ENCODE assay signal across 8 mouse cellular contexts in genomic region chr7:127876041-127876466, GRCm38 (mm10). TPM values are rescaled to one million over a fixed set of nuclear protein-coding genes. Genes with fewer than 3 reads are reported as not detected.
DNase-seq lines count a peak whose midpoint lies in the region; ATAC-seq and TF ChIP-seq lines count a peak whose summit lies in the region.

Gene Zfp646 (plus strand): TSS chr7:127876221.

- H3K27ac ChIP-seq in forebrain, embryonic 11.5 days (ENCODE audit: low read depth, low read length): peak within 1 kb of the TSS; percentile 97
- peak within 1 kb of the TSS; percentile 97 for H3K27ac ChIP-seq in heart, postnatal 0 days (ENCODE audit: low read depth)
- H3K27ac ChIP-seq in liver, embryonic 14.5 days: peak within 1 kb of the TSS; percentile 83
- H3K27ac ChIP-seq in testis, adult 2 months (ENCODE audit: control insufficient read depth, insufficient read depth, low read depth, low read length): peak within 1 kb of the TSS; percentile 99

- no peaks in the 10 kb centered on the region for H3K9me3 ChIP-seq in forebrain, embryonic 11.5 days (ENCODE audit: control insufficient read depth, low read length)
- no peaks in the 10 kb centered on the region for H3K9me3 ChIP-seq in heart, postnatal 0 days (replicated peaks; ENCODE audit: control insufficient read depth, low read length)
- peaks cover 22% of the 10 kb centered on the region for H3K9me3 ChIP-seq in liver, embryonic 14.5 days (ENCODE audit: control insufficient read depth, low read length)

- 0% methylated on average over 41 of the region's 41 CpGs for WGBS in forebrain, embryonic 11.5 days
- WGBS in heart, postnatal 0 days: under 1% methylated on average over 40 of the region's 41 CpGs
- under 1% methylated on average over 41 of the region's 41 CpGs for WGBS in liver, embryonic 14.5 days (ENCODE audit: insufficient replicate concordance)

- H3K4me3 ChIP-seq in forebrain, embryonic 11.5 days (ENCODE audit: low read depth, low read length): peak within 1 kb of the TSS; percentile 95
- H3K4me3 ChIP-seq in heart, postnatal 0 days (ENCODE audit: low read depth, low read length): peak within 1 kb of the TSS; percentile 91
- H3K4me3 ChIP-seq in liver, embryonic 14.5 days (ENCODE audit: insufficient read depth in 1 of 2, low read depth in 2 of 2, low read length in 2 of 2): peak within 1 kb of the TSS; percentile 87 to 90
- peak within 1 kb of the TSS; percentile 100 for H3K4me3 ChIP-seq in testis, adult 2 months (ENCODE audit: control insufficient read depth, low read depth, low read length)

- peaks cover 13% of the 10 kb centered on the region; the same call in 1 of the 2 replicates for H3K4me1 ChIP-seq in forebrain, embryonic 11.5 days (replicated peaks; ENCODE audit: control insufficient read depth, insufficient read depth, low read length)
- peaks cover 10% of the 10 kb centered on the region for H3K4me1 ChIP-seq in heart, postnatal 0 days (ENCODE audit: control insufficient read depth, insufficient read depth)
- H3K4me1 ChIP-seq in liver, embryonic 14.5 days (replicated peaks; ENCODE audit: control insufficient read depth in 2 of 2, insufficient read depth in 2 of 2, low read length in 1 of 2): peaks cover 13 to 17% of the 10 kb centered on the region in 2 experiments
- H3K4me1 ChIP-seq in testis, adult 2 months (ENCODE audit: control insufficient read depth, insufficient read depth, low read length): peaks cover 6% of the 10 kb centered on the region

- peak; percentile 86 for ATAC-seq in forebrain, embryonic 11.5 days (replicated peaks; ENCODE audit: low FRiP score)
- ATAC-seq in heart, postnatal 0 days (ENCODE audit: insufficient read depth, low read depth): peak; percentile 87
- peak; percentile 83 for ATAC-seq in liver, embryonic 14.5 days (ENCODE audit: insufficient read depth)

- no peak for TF ChIP-seq CTCF in heart, postnatal 0 days (IDR thresholded peaks at IDR 0.05; ENCODE audit: low read depth)
- no peak for TF ChIP-seq CTCF in liver, embryonic 14.5 days (IDR thresholded peaks at IDR 0.05; ENCODE audit: low read depth)
- no peak for TF ChIP-seq CTCF in testis, adult 2 months (IDR thresholded peaks at IDR 0.05; ENCODE audit: control insufficient read depth, insufficient read depth, insufficient replicate concordance, low read depth, low read length)

- H3K4me2 ChIP-seq in forebrain, embryonic 11.5 days (ENCODE audit: low read depth, low read length, severe bottlenecking): peak within 1 kb of the TSS; percentile 87
- peak within 1 kb of the TSS; percentile 94 for H3K4me2 ChIP-seq in heart, postnatal 0 days (ENCODE audit: low read depth, low read length)
- peak within 1 kb of the TSS; percentile 98 for H3K4me2 ChIP-seq in liver, embryonic 14.5 days (ENCODE audit: low read depth)

- DNase-seq in B cell, adult 2 months: peak; percentile 73 to 80
- DNase-seq in adrenal gland, postnatal 10 days: peak; percentile 88
- DNase-seq in forebrain, embryonic 11.5 days (ENCODE audit: low spot score): peak; percentile 95
- peak; percentile 83 for DNase-seq in heart, postnatal 0 days (ENCODE audit: low spot score)
- peak; percentile 74 to 84 for DNase-seq in kidney, postnatal 36 days
- peak; percentile 73 to 77 (median 73) for DNase-seq in liver, embryonic 14.5 days (ENCODE audit: low read depth in 3 of 3, low spot score in 3 of 3)
- DNase-seq in neural tube, embryonic 10.5 days (ENCODE audit: extremely low spot score, low spot score): peak; percentile 93

- peak within 1 kb of the TSS; percentile 93 for H3K9ac ChIP-seq in forebrain, embryonic 11.5 days (ENCODE audit: low read length)
- H3K9ac ChIP-seq in heart, postnatal 0 days (replicated peaks; ENCODE audit: low read depth, low read length): peak within 1 kb of the TSS; percentile 88
- peak within 1 kb of the TSS; percentile 88 for H3K9ac ChIP-seq in liver, embryonic 14.5 days (replicated peaks)

- no peak; the same call in 1 of the 2 replicates for TF ChIP-seq EP300 in heart, postnatal 0 days (IDR thresholded peaks at IDR 0.05; ENCODE audit: low read depth)
- TF ChIP-seq EP300 in liver, embryonic 14.5 days (IDR thresholded peaks at IDR 0.05; ENCODE audit: low read depth): no peak

- H3K36me3 ChIP-seq in forebrain, embryonic 11.5 days (ENCODE audit: control insufficient read depth, insufficient read depth, low read length): peaks cover 18% of the 10 kb centered on the region
- peaks cover 29% of the 10 kb centered on the region for H3K36me3 ChIP-seq in heart, postnatal 0 days (replicated peaks; ENCODE audit: control insufficient read depth, insufficient read depth, low read length)
- H3K36me3 ChIP-seq in liver, embryonic 14.5 days (replicated peaks; ENCODE audit: control insufficient read depth, insufficient read depth, low read depth): peaks cover 29% of the 10 kb centered on the region
- peaks cover 3% of the 10 kb centered on the region for H3K36me3 ChIP-seq in testis, adult 2 months (ENCODE audit: control insufficient read depth, insufficient read depth, low read length)

- no peak for TF ChIP-seq POLR2A in testis, adult 2 months (IDR thresholded peaks at IDR 0.05; ENCODE audit: control insufficient read depth, low read depth, low read length)

- no peaks in the 10 kb centered on the region for H3K27me3 ChIP-seq in forebrain, embryonic 11.5 days (ENCODE audit: control insufficient read depth, insufficient read depth, low read length)
- no peaks in the 10 kb centered on the region for H3K27me3 ChIP-seq in heart, postnatal 0 days (ENCODE audit: control insufficient read depth, insufficient read depth, low read length)
- H3K27me3 ChIP-seq in liver, embryonic 14.5 days (ENCODE audit: control insufficient read depth, insufficient read depth, low read length): peaks cover 2% of the 10 kb centered on the region; the same call in 1 of the 2 replicates
- no peaks in the 10 kb centered on the region for H3K27me3 ChIP-seq in testis, adult 2 months (ENCODE audit: control insufficient read depth, insufficient read depth, low read length)

RNA-seq across cellular contexts. Expression of gene Zfp646, which starts in this region (rescaled TPM):
- 10 to 100 TPM; 29.8 to 35.6 TPM for total RNA-seq in adrenal gland, postnatal 10 days (2021)
- 26.2 and 26.8 TPM in 2 replicates for polyA plus RNA-seq in forebrain, embryonic 11.5 days (2014; fragmentation: Nextera tagmentation; extraction: Ambion mirVana)
- 19.5 and 25.4 TPM in 2 replicates for total RNA-seq in heart, postnatal 0 days (2014; rRNA removed; ENCODE audit: low replicate concordance)
- polyA plus RNA-seq in heart, postnatal 0 days (2015; fragmentation: Nextera tagmentation; extraction: Ambion mirVana): 2.7 and 3.0 TPM in 2 replicates
- polyA plus RNA-seq in liver, embryonic 14.5 days (2012; rRNA removed): 5.8 and 6.7 TPM in 2 replicates
- 4.6 and 5.1 TPM in 2 replicates for polyA plus RNA-seq in liver, embryonic 14.5 days (2014; fragmentation: Nextera tagmentation; extraction: Ambion mirVana)
- 57.9 and 60.3 TPM in 2 replicates for polyA plus RNA-seq in testis, adult 2 months (2012; rRNA removed)

Comparison
In these comparisons a context has a peak if more than half of its experiments do, and no peak if none do; other contexts are left out.
1. Peak in every context shown above with its lines: DNase-seq, ATAC-seq, H3K4me3 ChIP-seq and H3K27ac ChIP-seq.